23 mouse cellular contexts compared by ENCODE assay signal in genomic region chr11:114578551-114578950, GRCm38 (mm10).
"Had no signal": no experiment of that assay in that cellular context is flagged by ENCODE, and none has a peak within 500 bp of the region (broad histone marks: within the 10 kb centered on the region; RNA-seq: fewer than 3 reads in every experiment).

No protein-coding gene starts in this region.

- H3K4me3 ChIP-seq: limb, embryonic 10.5 days; limb, embryonic 13.5 days; liver, embryonic 12.5 days; liver, embryonic 15.5 days; midbrain, embryonic 12.5 days; midbrain, embryonic 15.5 days; neural tube, embryonic 12.5 days; neural tube, embryonic 15.5 days had no signal

- H3K4me2 ChIP-seq: limb, embryonic 13.5 days; liver, embryonic 12.5 days; liver, embryonic 15.5 days; midbrain, embryonic 12.5 days; midbrain, embryonic 15.5 days; neural tube, embryonic 12.5 days; neural tube, embryonic 15.5 days had no signal

- DNase-seq: kidney, adult 18-20 months; kidney, adult 9 months; kidney, postnatal 14 days; kidney, postnatal 4 days; liver; lung, adult 2 months; lung, postnatal 14 days; lung, postnatal 4 days; right cerebral cortex, adult 18-20 months; right cerebral cortex, postnatal 14 days; right cerebral cortex, postnatal 4 days; thymus, adult 2 months; thymus, postnatal 14 days; thymus, postnatal 4 days had no signal

- H3K4me1 ChIP-seq: limb, embryonic 10.5 days; limb, embryonic 13.5 days; liver, embryonic 12.5 days; liver, embryonic 15.5 days; midbrain, embryonic 12.5 days; midbrain, embryonic 15.5 days; neural tube, embryonic 12.5 days; neural tube, embryonic 15.5 days had no signal

- H3K9ac ChIP-seq: limb, embryonic 13.5 days; liver, embryonic 12.5 days; liver, embryonic 15.5 days; midbrain, embryonic 12.5 days; midbrain, embryonic 15.5 days; neural tube, embryonic 12.5 days; neural tube, embryonic 15.5 days had no signal

- H3K27ac ChIP-seq: limb, embryonic 10.5 days; limb, embryonic 13.5 days; liver, embryonic 12.5 days; liver, embryonic 15.5 days; midbrain, embryonic 12.5 days; midbrain, embryonic 15.5 days; neural tube, embryonic 12.5 days; neural tube, embryonic 15.5 days; stomach, postnatal 0 days had no signal

- ATAC-seq: liver, embryonic 12.5 days; midbrain, embryonic 15.5 days had no signal

- H3K36me3 ChIP-seq: limb, embryonic 10.5 days; limb, embryonic 13.5 days; liver, embryonic 12.5 days; liver, embryonic 15.5 days; midbrain, embryonic 12.5 days; midbrain, embryonic 15.5 days; neural tube, embryonic 12.5 days; neural tube, embryonic 15.5 days had no signal

- H3K9me3 ChIP-seq: liver, embryonic 12.5 days; liver, embryonic 15.5 days; midbrain, embryonic 15.5 days had no signal

- H3K27me3 ChIP-seq: limb, embryonic 13.5 days; liver, embryonic 12.5 days; liver, embryonic 15.5 days; midbrain, embryonic 12.5 days; midbrain, embryonic 15.5 days; neural tube, embryonic 12.5 days; neural tube, embryonic 15.5 days had no signal
